Mouse (Mus musculus) monocyte, adult 59 days (primary cell): ENCODE results near the gene Gm10260. TPM values are rescaled to one million over a fixed set of nuclear protein-coding genes. Genes with fewer than 3 reads are reported as not detected.

Experiments used
- total RNA-seq, 2 experiments: library from RNA; stranded (reverse); gene quantifications; one replicate each; pipeline ENCODE4 v1.2.4; 2023

Gm10260 gene
- 100 to 1,000 TPM; 276 to 340 TPM for total RNA-seq

DNA sequence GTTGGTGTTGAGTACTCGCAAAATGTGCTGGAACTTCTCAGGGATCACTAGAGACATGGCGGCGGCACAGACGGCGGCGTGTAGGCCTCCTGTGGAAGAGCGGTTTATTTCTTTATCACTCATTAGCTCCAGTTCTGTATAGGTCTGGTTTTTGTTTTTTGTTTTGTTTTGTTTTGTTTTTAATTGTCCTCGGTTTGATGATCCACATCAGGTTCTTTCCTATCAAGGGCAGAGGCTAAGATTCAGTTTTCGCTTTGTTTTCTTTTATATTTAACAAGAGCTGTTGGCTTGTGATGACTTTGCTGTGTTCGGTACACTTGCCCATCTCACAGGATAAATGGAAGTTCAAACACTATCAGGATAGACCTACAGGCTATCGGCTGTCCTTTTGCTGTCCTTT is at the start of gene Gm10260:
Gene Gm10260, minus strand, starts transcription at position 101 of the 400 bp plus-strand sequence.

